Mouse (Mus musculus): Measurements from ENCODE around the gene Pef1.

The Pef1 gene

DNA sequence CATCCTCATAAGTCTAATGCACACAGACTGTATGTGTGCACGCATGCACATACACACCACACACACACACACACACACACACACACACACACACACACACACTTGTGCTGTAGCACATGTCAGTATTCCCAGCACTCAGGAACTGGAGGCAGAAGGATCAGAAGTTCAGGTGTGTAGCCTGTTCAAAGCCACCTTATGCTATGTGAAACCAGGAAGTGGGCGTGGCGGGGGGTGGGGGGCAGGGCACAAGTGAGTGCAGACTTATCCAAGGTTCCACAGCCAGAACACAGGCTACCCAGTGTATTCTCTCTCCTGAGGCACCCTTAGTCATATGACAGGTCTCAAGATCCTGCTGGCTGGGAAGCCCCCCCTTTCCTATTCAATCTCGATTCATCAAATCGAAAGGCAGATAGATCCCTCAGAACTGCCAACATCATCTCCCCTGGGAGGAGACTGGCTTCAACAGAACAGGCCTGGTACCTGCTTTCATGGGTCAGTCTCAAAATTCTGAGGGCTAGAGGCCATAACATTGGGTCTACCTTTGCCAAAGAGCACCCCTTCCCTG lies 73.9 kb downstream of the Pef1 start:
- no peak for DNase-seq

DNA sequence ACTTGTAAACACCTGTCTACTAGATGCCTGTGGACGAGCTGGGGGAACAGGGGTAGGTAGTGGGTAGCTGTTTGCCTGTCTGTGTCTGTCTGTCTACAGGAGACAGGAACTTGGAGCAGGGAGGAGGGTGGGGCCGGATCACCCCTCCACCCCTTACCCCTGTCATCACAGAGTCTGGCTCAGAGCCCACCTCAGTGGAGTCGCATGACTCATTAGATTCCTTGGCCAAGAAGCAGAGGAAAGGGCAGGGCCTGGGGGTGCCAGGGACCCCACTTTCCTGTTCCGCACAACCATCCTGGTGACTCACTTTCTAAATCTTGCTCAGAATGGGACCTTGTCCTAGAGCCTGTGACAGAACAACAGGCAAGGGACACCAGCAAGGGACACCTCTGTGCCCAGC lies 74.7 kb downstream of the Pef1 start:
- DNase-seq, result peak; percentile 76

GRCm38 (mm10) chr4:130177536-130177935 lies 75.2 kb downstream of the Pef1 start:
- no peak for DNase-seq
